Mouse (Mus musculus): ENCODE data around the gene Nsmce3.

Gene Nsmce3

DNA sequence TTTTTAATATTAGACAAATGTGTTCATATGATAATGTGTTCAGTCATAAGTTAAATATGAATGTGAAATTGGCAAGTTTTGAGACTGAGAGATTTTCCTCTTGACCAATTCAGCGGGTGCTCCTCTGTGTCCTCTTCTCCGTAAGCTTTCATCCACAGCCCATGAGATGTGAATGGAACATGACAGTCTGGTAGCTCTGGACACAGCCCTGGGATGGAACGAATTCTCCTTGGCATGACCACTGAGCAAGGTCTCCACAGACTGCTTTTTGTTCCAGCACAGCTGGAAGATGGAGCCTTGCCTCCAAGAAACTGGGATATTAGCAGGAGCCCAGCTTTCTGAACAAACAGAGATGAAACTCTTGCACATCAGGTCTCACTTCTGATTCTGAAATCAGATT is 9.8 kb downstream of the Nsmce3 start:
- no peak for DNase-seq (ENCODE audit: low spot score)

- DNase-seq (ENCODE audit: low spot score) = no peak
Measured at GRCm38 (mm10) chr7:64856526-64857082, 16.2 kb downstream of the Nsmce3 start.

- DNase-seq (ENCODE audit: low spot score) = no peak
Measured at GRCm38 (mm10) chr7:64855976-64856375, 16.8 kb downstream of the Nsmce3 start.

DNA sequence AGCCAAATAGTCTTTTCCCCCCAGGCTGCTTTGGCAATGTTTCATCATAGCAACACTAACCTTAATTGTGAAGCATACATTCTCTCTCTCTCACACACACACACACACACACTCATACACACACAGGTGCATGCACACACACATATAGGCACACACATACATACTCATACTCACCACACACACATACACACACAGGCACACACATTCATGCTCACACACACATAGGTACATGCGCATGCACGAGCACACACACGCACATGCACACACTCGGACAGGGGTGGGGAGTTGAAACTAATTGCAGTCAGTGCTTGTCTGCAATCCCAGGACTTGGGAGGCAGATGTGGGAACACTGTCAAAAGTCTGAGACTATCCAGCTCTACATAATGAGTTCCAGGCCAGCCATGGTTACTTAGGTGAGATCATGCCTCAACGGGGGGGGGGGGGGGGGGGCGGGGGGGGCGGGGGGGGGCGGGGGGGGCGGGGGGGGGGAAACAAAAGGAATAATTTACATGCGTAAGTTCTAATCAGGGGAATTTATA is 17.3 kb downstream of the Nsmce3 start:
- DNase-seq (ENCODE audit: low spot score) = no peak

GRCm38 (mm10) chr7:64850791-64851190 is 22.0 kb downstream of the Nsmce3 start:
- no peak for DNase-seq (ENCODE audit: low spot score)

- DNase-seq (ENCODE audit: low spot score) = no peak
Measured at GRCm38 (mm10) chr7:64847366-64847899, 25.4 kb downstream of the Nsmce3 start.

DNA sequence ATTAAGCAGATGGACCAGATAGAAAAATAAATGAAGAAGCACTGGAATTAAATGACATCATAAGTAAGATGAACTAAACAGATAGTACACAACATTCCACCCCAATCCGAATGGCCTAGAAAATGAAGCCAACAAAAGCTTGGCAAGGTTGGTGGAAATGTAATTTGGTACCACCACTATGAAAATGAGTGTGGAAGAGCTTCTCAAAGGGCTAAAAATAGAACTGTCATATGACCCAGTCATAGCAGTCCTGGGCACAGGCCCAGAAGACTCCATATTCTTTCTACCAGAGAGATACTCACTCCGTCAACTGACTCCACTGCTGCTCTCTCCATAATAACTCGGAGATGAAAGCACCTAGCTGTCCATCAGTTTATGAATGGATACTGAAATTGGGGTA is 26.7 kb downstream of the Nsmce3 start:
- no peak for DNase-seq (ENCODE audit: low spot score)

- no peak for DNase-seq (ENCODE audit: low spot score)
Measured at GRCm38 (mm10) chr7:64840946-64841659, 31.7 kb downstream of the Nsmce3 start.

DNA sequence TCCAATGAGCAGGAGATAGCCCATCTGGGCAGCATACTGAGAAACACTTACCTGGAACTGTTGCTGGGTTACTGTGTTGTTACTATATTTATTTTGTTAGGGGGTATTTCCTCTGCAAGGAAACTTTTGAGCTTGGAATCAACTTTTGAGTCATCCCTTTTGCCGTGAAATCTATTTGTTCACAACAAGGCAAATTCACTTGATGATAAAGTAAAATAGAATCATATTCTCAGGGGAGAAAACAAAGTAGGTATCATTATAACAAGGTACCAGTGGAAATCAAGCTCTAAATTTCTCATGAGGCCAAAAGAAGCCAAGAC is 32.3 kb downstream of the Nsmce3 start:
- DNase-seq (ENCODE audit: low spot score) = no peak

- DNase-seq (ENCODE audit: low spot score) = peak; percentile 5
Measured at GRCm38 (mm10) chr7:64839801-64840575, 32.8 kb downstream of the Nsmce3 start.

GRCm38 (mm10) chr7:64839281-64839680 is 33.5 kb downstream of the Nsmce3 start:
- no peak for DNase-seq (ENCODE audit: low spot score)

DNA sequence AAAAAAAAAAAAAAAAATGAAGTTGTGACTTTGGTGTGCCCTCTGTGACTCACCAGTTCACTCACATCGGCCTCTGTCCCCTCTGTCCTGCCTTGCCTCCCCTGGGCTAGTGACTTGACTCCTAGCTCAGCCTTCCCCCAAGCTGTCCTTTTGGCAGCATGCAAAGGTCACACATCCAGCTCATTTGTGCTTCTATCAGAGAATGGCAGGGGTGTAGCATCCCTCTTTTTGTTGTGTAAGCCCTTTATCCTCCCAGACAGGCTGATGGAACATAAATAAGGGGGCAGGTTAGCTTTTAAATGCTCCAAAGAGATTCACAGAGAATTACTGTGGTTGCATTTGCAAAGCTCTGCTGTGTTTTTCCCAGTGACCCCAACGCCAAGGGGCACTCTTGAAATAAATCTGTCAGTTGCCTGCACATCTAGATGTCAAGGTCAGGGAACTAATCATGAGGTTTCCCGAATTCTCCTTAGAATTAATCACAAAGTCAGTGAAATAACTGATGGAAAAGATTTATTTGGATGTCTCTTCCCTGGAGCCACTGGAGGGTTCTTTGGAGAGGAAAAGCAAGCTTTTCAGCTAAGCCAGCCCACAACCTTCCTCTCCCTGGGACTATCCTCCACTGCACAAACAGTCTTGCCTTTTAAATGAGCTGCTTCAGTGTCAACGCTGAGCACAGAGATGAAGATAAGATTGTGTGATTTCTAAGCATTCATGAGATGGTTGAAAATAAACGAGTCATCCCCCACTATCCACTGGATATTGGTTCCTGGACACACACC is 42.4 kb downstream of the Nsmce3 start:
- DNase-seq (ENCODE audit: low spot score) = no peak

DNA sequence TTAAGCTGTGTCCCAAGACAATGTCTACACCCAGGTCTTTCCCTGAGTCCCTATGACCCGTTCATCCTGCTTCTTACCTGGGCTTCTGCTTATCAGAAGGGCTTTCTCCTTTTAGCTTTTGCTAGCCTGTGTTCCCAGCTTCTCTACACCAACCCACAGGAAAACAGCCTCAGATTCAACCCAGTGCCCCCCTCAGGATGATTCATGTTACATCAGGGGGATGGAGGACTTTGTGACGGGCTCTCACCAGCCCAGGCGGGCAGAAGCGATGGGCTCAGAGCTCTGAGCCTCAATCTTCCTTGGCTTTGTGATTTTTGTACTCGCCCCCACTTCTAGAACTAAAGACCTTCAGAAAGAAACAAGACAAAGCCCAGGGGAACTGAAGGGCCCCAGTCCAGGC is 51.7 kb downstream of the Nsmce3 start:
- no peak for DNase-seq (ENCODE audit: low spot score)

GRCm38 (mm10) chr7:64819683-64820082 is 53.1 kb downstream of the Nsmce3 start:
- DNase-seq (ENCODE audit: low spot score) = no peak
